Mouse (Mus musculus): ENCODE measurements around the gene Mxi1.

Mxi1 gene

DNA sequence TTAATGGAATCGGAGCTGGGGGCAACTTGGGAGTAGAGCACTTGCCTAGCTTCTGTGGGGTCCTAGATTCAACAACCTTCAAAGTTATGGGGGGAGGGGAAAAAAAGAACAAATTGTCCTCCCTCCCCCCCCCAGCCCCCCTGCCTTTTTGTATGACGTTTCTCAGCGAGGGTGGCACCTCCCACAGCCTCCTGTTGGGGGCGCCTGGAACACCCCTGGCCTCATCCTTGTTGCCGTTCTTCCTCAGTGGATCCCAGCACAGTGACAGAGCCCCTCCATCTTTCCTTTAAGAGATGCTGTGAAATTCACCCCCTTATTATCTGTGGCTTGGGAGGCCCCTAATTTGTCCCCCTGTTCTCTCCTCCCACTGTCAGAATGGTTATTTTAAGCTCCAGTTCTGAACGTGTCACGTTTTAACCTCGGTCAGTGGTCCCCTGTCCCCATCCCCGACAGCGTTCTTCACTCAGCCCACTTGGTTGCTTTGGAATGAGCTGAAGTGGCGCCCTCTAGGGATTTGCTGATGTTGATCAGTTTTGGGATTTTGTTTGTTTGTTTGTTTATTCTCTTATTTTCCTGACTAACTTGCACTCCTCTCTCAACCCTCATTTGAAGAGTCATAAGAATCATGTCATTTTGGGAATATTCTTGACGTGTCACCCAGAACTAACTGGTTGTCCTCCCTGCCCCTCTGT, 92.6 kb downstream of the Mxi1 start:
- peak in 1 of 2 experiments; percentile 31 for DNase-seq

DNA sequence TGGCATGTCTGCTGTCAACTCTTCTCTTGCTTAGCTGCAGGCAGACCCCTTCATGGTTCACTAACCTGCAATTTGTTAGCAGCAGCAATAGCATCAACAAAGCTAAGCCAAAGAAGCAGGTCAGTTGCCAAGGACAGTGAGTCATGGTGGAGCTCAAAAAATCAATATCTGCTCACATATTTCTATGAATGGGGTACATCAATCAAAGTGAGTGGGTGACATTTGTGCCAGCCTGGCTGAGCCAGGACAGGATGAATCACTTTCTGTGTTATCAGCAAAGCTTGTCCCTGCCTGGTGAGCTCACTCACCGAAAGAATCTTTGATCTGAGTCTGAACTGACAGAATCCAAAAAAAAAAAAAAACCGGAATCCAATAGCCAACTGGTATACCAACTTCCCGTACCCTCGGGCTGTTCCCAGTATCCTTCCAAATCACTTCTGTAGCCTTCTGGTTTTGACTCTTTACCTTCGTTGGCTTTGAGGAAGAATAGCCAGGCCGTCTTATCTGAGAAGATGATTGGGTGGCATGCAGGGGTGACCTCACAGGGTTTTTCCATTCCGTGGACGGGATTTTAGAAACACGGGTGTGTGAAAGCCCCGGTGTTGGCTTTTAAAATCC, 94.0 kb downstream of the Mxi1 start:
- no peak for DNase-seq

GRCm38 (mm10) chr19:53404837-53405356, 94.6 kb downstream of the Mxi1 start:
- no peak for DNase-seq

- no peak for DNase-seq
Observed at GRCm38 (mm10) chr19:53405810-53406209, 95.5 kb downstream of the Mxi1 start.

DNA sequence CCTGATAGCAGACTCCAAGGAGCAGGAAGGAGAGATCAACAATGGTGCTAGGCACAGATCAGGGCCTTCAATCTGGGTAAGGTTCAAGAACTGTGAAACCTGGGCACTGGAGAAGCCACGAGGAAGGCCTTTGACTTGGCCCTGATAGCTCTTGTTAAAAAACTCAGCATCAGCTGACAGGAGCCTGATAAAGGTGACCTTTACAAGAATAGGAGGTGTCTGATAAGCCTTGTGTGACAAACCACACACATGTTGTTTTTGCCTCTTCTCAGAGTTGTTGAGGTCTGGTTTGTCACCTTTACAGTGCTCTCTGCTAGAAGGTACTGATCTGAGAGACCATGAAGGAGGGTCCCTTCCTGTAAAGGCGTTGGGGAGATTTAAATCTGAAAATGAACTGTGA, 97.0 kb downstream of the Mxi1 start:
- DNase-seq, result no peak

GRCm38 (mm10) chr19:53408398-53408797, 98.1 kb downstream of the Mxi1 start:
- no peak for DNase-seq

GRCm38 (mm10) chr19:53409663-53410307, 99.5 kb downstream of the Mxi1 start:
- no peak for DNase-seq

DNA sequence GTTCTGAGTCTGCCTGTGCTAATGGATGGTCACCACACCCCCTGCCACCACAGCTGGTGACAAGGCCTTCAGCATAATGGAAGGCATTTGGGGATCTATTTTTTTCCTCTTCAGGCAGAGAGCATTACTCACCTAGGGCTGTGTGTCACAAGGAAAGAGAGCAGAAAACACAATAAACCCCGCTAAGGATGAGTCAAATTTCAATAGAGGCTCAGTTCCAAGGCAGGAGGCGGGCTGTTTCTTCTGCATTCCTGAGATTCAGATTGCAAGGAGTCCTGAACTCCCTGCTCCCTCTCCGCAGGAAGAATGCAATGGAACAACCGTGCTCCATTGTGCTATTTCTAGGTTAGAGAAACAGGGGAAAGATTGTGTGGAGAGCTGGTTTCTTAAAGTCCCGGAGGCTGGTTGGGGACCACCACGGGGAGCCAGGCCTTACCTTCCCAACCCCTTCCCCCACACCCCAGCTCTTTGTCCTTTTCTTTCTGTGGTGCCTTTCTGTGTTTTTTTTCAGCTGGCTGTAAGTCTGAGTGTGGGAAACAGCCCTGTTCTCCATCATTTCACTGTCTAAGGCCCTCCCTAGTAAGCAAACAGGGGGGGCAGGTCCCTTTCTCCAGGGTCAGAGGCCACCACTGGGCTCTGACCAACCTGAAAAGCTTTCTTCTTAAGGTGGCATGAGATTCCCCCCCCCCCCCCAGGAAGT, 102.0 kb downstream of the Mxi1 start:
- no peak for DNase-seq

DNA sequence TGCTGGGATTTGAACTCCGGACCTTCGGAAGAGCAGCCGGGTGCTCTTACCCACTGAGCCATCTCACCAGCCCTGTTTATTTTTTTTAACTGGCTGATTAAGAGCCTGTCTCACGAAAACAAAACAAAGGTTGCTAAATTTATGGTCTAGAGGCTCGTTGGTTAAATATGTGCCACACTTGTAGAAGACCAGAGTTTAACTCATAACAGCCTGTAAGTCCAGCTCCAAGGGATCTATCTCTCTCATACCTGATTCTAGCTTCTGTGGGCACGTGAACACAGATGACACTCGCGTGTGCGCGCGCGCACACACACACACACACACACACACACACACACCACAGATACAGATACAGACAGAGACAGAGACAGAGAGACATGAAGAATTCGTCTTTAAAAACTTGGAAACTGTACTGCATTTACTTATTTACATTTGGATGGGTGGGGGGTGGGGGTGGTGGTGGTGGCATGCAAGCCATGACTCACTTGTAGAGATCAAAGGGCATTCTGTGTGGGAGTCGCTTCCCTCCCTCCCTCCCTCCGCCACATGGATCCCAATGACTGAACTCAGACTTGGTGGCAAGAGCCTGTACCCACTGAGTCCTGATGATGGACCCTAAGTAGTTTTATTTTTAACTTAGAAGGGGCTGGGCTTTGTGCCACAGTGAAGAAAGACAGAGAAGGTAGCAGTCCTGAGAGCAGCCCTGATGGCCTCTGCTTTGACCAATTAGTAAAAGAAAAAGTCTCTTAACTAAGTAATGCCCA, 103.5 kb downstream of the Mxi1 start:
- no peak for DNase-seq

DNA sequence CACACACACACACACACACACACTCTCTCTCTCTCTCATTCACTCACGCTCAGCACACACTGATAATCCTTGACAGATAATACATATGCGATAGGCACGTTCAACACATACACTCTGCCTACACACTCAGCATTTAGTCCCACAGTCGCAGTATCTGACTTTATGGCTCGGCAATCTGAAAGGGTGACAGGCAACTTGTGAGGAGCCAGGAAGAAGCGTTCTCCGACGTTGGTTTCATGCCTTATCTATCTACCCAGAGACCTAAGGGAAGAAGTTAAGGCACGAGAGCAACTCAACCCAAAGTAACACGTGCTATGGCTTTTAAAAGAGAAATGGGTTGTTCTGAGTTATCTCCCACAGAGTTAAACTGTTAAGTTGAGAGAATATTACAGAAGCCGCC, 104.3 kb downstream of the Mxi1 start:
- DNase-seq, result no peak

DNA sequence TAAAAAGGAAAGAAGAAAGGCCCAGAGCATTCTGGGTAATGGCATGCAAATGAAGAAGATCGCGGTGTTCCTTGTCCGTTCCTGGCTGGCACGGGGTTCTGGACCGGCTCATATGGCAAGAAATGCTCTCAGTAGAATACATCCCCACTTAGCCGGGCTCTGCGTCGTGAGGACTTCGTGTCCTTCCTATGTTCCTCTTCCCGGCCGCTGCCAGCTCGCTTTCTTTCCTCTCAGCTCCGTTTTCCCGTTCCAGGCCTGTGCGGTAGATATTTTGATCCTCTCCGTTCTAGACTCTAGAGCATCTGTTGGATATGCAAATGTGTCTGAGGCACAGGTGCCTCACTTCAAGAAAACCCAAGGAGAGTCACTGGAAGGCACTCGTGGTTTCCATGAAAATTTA, 104.9 kb downstream of the Mxi1 start:
- DNase-seq, result no peak

DNA sequence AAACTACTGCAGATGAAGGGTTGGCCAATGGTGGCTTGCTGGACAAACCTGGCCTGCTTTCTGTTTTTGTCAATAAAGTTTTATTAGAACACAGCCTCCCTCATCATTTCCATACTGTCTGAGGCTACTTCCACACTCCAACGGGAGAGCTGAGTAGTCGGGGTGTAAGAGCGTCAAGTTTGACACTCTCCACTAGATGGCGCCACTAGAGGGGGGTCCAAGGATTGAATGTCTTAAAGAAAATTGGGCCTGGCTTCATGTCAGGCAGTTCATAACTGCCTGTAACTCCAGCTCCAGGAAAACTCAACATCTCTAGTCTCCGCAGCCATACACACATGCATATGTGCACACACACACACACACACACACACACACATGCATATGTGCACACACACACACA, 109.5 kb downstream of the Mxi1 start:
- peak; percentile 92 to 93 for DNase-seq

- peak; percentile 80 to 82 for DNase-seq
Observed at GRCm38 (mm10) chr19:53420924-53421582, 110.7 kb downstream of the Mxi1 start.

- no peak for DNase-seq
Observed at GRCm38 (mm10) chr19:53421583-53422188, 111.4 kb downstream of the Mxi1 start.

DNA sequence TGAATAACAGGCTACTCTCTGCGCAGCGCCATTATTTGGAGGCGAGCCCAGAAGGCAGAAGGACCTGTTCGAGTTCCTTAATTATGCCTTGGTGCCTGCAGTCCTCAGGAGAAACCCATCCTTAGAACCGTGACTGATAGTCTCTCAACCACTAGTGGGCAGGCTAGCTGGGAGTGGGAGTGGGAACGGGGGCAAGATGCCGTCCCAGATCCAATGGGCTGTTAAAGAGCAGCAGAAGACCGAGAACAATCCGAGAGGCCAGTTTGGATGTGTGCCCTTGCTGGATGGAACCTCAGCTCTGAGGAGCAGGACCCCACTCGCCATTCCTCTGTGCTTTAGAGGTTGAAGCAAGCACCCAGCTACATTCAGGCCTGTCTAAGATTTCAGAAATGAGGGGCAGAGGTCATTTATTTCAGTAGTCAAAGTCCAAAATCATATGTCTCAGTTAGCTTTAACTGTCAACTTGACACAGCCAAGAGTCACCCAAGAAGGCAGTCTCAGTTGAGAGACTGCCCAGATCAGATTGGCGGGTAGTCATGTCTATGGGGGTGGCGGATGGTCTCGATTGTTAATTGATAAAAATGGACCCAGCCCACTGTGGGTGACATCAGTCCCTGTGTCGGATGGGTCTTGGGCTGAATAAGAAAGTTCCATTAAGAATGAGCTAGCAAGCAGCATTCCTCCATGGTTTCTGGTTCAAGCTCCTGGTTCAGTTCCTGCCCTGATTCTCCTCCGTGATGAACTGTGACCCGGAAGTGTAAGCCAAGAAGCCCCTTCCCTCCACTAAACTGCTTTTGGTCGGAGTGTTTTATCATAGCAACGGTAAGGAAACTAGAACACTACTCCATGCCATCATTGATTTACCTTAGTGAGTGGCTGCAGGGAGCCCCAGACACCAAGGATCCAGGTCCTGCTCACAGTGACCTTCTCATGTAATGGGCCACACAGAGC, 112.3 kb downstream of the Mxi1 start:
- peak; percentile 30 to 35 for DNase-seq

- DNase-seq, result peak; percentile 91 to 93
Observed at GRCm38 (mm10) chr19:53423341-53423753, 113.0 kb downstream of the Mxi1 start.

DNA sequence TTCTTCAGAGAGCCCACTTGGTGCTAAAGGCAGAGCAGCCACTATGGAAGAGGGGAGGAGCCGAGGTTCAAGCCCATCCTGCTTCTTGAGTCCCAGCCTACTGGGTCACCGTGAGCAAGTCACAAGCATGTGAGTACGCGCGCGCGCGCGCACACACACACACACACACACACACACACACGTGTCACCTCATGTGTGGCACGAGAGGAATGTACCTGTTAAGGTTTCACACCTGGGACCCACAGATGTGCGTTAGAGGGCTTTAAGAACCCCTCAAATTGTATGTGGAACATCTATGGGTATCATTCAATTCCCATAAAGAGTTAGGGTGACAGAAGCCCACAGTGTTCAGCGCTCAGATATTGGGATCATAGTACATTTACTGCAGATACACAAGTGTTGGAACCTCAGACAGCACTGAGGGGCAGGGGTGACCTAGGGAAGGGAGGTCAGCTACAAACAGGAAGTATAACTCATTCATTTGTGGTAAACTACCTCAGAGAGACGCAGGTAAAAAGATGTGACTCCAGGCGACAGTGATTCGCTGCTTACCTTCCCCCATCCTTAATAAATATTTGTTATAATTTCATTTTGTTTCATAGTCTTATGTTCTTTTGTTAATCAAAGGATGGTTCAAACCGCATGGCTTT, 113.6 kb downstream of the Mxi1 start:
- peak; percentile 84 to 85 for DNase-seq

DNA sequence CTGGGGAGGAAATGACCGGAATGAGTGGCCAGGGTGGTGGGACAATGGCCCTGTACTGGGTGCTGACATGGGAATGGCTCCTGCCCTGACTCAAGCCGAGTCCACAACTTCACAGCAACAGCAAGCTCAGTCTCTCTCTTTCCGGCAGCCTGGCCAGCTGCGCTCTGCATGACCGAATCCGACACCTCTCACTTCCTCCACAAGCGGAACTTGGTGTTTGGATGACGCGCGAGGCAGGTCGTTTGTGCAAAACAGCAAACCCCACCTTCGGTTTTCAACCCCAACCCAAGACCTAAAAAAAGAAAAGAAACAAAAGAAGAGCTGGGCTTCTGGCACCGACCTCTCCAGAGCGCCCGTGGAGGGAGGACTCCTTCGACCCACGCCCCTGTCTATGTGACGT, 114.3 kb downstream of the Mxi1 start:
- DNase-seq, result peak; percentile 89 to 92

All from B cell, adult 2 months (primary cell).